Mouse (Mus musculus) E14TG2a.4 (cell line): Measurements from ENCODE around the gene Rsph6a.

Source experiments
- CTCF ChIP-seq: conservative IDR thresholded peaks from 2 replicates; pipeline ENCODE4 v1.5.1; 2014; ENCODE audit warnings: low read length
- NANOG ChIP-seq: IDR thresholded peaks from 2 replicates; pipeline ENCODE4 v1.6.1; 2014; ENCODE audit warnings: borderline replicate concordance, low read length, mixed read lengths
- POU5F1 ChIP-seq: IDR thresholded peaks from 2 replicates; pipeline ENCODE4 v1.6.1; 2014; ENCODE audit warnings: low read length, borderline replicate concordance

DNA sequence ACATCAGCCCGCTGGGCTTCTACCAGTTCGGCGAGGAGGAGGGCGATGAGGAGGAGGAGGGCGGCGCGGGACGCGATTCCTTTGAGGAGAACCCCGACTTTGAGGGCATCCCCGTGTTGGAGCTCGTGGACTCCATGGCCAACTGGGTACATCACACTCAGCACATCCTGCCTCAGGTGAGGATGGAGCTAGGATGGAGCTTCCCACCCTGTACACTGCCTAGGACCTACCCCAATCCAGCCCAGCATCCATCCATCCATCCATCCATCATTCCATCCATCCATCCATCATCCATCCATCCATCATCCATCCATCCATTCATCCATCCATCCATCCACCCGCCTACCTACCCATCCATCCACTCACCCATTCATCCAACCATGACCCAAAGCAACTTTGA, 11.4 kb downstream of the Rsph6a start:
- TF ChIP-seq CTCF = no peak
- no peak for TF ChIP-seq POU5F1
- TF ChIP-seq NANOG = no peak
